Mouse (Mus musculus) forebrain, embryonic 10.5 days (tissue): ENCODE measurements around the gene Syt7. TPM values are rescaled to one million over a fixed set of nuclear protein-coding genes. Genes with fewer than 3 reads are reported as not detected.

Experiments used
- DNase-seq: peaks from one replicate; pipeline ENCODE4 v3.0.0-alpha.2; 2017; ENCODE audit warnings: low spot score; ENCODE audit errors: extremely low spot score
- H3K27ac ChIP-seq: fragments of 300-500 bp; sonication (generic); 2 replicates; pipeline ENCODE4 v1.5.1; 2016; ENCODE audit warnings: mild to moderate bottlenecking
- H3K27me3 ChIP-seq: fragments of 300-500 bp; sonication (generic); 2 replicates; pipeline ENCODE4 v1.6.1; 2016; ENCODE audit warnings: mild to moderate bottlenecking; ENCODE audit not compliant: poor library complexity, severe bottlenecking
- H3K36me3 ChIP-seq: fragments of 300-500 bp; sonication (generic); replicated peaks from 2 replicates; pipeline ENCODE4 v1.6.1; 2016; ENCODE audit warnings: mild to moderate bottlenecking, moderate library complexity
- H3K4me1 ChIP-seq: fragments of 300-500 bp; sonication (generic); 2 replicates; pipeline ENCODE4 v1.6.1; 2016
- H3K4me3 ChIP-seq: fragments of 300-500 bp; sonication (generic); 2 replicates; pipeline ENCODE4 v1.5.1; 2016; ENCODE audit warnings: mild to moderate bottlenecking, moderate library complexity
- H3K9me3 ChIP-seq: fragments of 300-500 bp; sonication (generic); 2 replicates; pipeline ENCODE4 v1.6.1; 2016; ENCODE audit warnings: mild to moderate bottlenecking, moderate library complexity
- WGBS: fragments of 180-500 bp; shearing (Covaris S2); methylation state at CpG from one replicate; pipeline ENCODE4 v1.1.7; 2016; 5-methylcytosine and 5-hydroxymethylcytosine counted together
- polyA plus RNA-seq: library from polyadenylated mRNA; unstranded; fragments of >200 nt; fragmentation: Nextera tagmentation; extraction: Ambion mirVana; gene quantifications from 2 replicates; pipeline ENCODE4 v1.2.1, GENCODE M21; 2016

The Syt7 gene
- polyA plus RNA-seq, 1 experiment from 2014 or later = 2.6 TPM

DNA sequence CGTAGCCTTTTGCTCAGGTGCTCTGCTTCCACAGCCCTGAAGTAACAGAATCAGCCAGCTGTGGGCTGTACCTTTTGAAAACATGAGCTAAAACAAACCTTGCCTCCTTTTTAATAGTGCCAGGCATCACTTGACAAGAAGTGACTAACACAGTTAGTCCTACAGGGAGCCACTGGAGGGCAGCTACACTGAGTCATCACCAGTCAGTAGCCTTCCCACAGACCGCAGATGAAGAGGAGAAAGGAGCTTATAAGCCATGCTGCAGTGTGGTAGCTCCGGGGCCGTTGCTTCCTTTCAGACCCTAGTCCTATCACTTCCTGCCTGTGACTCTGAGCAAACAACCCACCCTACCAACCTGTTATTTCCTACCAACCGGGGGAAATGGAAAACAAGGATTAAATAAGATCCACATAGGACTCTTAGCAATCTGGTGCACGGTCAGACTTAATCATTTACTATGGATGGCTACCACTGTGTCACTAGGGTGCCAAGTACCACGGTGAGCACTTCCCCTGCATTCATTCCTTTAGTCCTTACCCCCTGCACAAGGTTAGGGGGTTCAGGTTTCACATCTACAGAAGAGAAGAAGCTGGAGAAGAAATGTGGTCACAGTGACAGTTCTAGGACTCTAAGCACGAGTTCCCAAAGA is 108.7 kb downstream of the Syt7 start:
- H3K27me3 ChIP-seq = no peaks in the 10 kb centered on the region
- H3K36me3 ChIP-seq = peaks cover 39% of the 10 kb centered on the region
- H3K27ac ChIP-seq = no peak overlapping the region
- H3K4me3 ChIP-seq = no peak overlapping the region
- no peak for DNase-seq
- H3K9me3 ChIP-seq = no peaks in the 10 kb centered on the region
- 65% methylated on average over 8 of the region's 8 CpGs for WGBS
- H3K4me1 ChIP-seq = 0 out of 2 replicates have a peak, but pooled peaks cover 4% of the 10 kb centered on the region

DNA sequence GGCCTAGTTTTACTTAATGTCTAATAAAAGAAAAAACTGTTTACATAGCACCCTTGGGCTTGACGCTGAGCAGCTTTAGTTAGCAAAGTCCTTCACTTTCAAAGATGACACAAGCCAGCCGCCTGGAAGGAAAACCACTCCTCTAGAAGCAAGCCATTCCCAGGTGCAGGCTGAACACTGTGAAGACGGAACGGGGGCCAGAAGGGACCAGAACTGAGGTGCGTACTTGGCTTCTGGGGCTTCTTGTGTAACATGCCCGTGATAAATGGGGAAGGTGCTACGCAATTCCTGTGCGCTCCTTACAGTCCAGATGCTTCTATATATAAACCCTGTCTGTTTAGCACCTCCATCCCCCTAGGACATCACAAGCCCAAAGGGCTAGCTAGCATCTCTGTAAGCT is 111.7 kb downstream of the Syt7 start:
- Histone ChIP-seq H3K9me3 (no peaks in the 10 kb centered on the region), H3K36me3 (peaks cover 64% of the 10 kb centered on the region), H3K4me3 (no peak overlapping the region), H3K27ac (no peak overlapping the region), H3K27me3 (no peaks in the 10 kb centered on the region), H3K4me1 (no peaks in the 10 kb centered on the region)
- DNase-seq = no peak
- 94% methylated on average over 8 of the region's 8 CpGs for WGBS

DNA sequence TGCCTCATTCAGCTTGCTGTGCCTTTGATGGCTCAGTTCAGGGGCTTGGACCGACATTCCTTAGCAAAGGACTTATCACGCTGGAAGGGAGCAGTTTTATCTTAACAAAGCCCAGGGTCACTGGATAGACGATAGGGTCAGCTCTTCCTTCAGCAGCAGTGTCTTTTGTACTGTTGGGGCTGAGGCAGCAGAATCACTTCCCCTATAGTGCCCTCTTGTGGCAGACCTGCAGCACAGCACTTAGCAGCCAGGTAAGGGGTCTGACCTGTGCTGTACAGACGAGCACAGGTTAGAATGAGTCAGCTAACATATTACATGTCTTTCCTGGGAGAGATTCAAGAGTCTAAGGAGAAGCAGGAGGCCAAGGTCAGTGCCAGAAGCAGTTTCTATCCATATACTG is 113.7 kb downstream of the Syt7 start:
- Histone ChIP-seq H3K9me3 (no peaks in the 10 kb centered on the region), H3K27me3 (no peaks in the 10 kb centered on the region), H3K4me3 (no peak overlapping the region), H3K36me3 (peaks cover 83% of the 10 kb centered on the region), H3K27ac (no peak overlapping the region), H3K4me1 (no peaks in the 10 kb centered on the region)
- DNase-seq = peak; percentile 41
- 7% methylated on average over 4 of the region's 4 CpGs for WGBS

Other genes starting within 250 kb of the Syt7 start
- 171 and 180 TPM in 2 replicates for gene Fads1, start 206.2 kb upstream of the Syt7 start, polyA plus RNA-seq
- 362 and 373 TPM in 2 replicates for gene Tmem258, start 185.1 kb upstream of the Syt7 start, polyA plus RNA-seq
- 215 and 218 TPM in 2 replicates for gene Fen1, start 184.9 kb upstream of the Syt7 start, polyA plus RNA-seq
- gene Myrf, start 148.3 kb upstream of the Syt7 start, polyA plus RNA-seq = 2.1 and 2.9 TPM in 2 replicates
- 1.7 and 1.9 TPM in 2 replicates for gene Dagla, start 84.2 kb upstream of the Syt7 start, polyA plus RNA-seq
- 0.44 and 0.45 TPM in 2 replicates for gene Lrrc10b, start 68.4 kb downstream of the Syt7 start, polyA plus RNA-seq
- 0.16 and 0.24 TPM in 2 replicates for gene Ppp1r32, start 93.8 kb downstream of the Syt7 start, polyA plus RNA-seq
- 57.3 and 57.6 TPM in 2 replicates for gene Cpsf7, start 136.2 kb downstream of the Syt7 start, polyA plus RNA-seq
- gene Sdhaf2, start 137.1 kb downstream of the Syt7 start, polyA plus RNA-seq = 64.4 and 65.8 TPM in 2 replicates
- gene Tmem216, start 167.1 kb downstream of the Syt7 start, polyA plus RNA-seq = 67.1 TPM in 2 replicates
- 15.3 and 16.7 TPM in 2 replicates for gene Cyb561a3, start 188.1 kb downstream of the Syt7 start, polyA plus RNA-seq
- gene Tmem138, start 188.3 kb downstream of the Syt7 start, polyA plus RNA-seq = 62.4 and 66.2 TPM in 2 replicates
- gene Ddb1, start 216.2 kb downstream of the Syt7 start, polyA plus RNA-seq = 465 and 471 TPM in 2 replicates
- 21.1 and 24.5 TPM in 2 replicates for gene Tkfc, start 216.6 kb downstream of the Syt7 start, polyA plus RNA-seq
- gene Vwce, start 245.1 kb downstream of the Syt7 start, polyA plus RNA-seq = 0.38 and 0.85 TPM in 2 replicates